Mouse (Mus musculus) liver, adult 2 months (tissue): ENCODE results near the gene Slc30a3. TPM values are rescaled to one million over a fixed set of nuclear protein-coding genes. Genes with fewer than 3 reads are reported as not detected.
"Not testable (repeated sequence)": the region's sequence is repeated elsewhere in the genome, so short reads cannot be mapped to it uniquely, and the experiment has no call there.

Experiments used
- DNase-seq: peaks from one replicate; pipeline ENCODE4 v3.0.0-alpha.2; 2011; ENCODE audit warnings: low read depth, low spot score; ENCODE audit errors: extremely low read depth
- H3K27ac ChIP-seq: fragments of 200-500 bp; replicated peaks from 2 replicates; pipeline ENCODE4 v1.5.1; 2012; ENCODE audit warnings: low read depth, mild to moderate bottlenecking, control low read depth, inconsistent platforms, low read length; ENCODE audit not compliant: insufficient read depth
- H3K27me3 ChIP-seq: fragments of 200-500 bp; 2 replicates; pipeline ENCODE4 v1.6.1; 2012; ENCODE audit warnings: mild to moderate bottlenecking, moderate library complexity, low read length, inconsistent platforms; ENCODE audit not compliant: control insufficient read depth, insufficient read depth
- H3K36me3 ChIP-seq: fragments of 200-500 bp; 2 replicates; pipeline ENCODE4 v1.6.1; 2012; ENCODE audit warnings: low read length, inconsistent platforms; ENCODE audit not compliant: control insufficient read depth, insufficient read depth
- H3K4me1 ChIP-seq: fragments of 200-500 bp; 2 replicates; pipeline ENCODE4 v1.6.1; 2011; ENCODE audit warnings: low read length; ENCODE audit not compliant: control insufficient read depth, insufficient read depth
- H3K4me3 ChIP-seq: fragments of 200-500 bp; 2 replicates; pipeline ENCODE4 v1.5.1; 2011; ENCODE audit warnings: low read depth, mild to moderate bottlenecking, control low read depth, low read length, moderate library complexity; ENCODE audit not compliant: insufficient read depth
- H3K79me2 ChIP-seq: fragments of 200-500 bp; 2 replicates; pipeline ENCODE4 v1.6.1; 2012; ENCODE audit warnings: inconsistent platforms, mild to moderate bottlenecking, low read length, moderate library complexity; ENCODE audit not compliant: control insufficient read depth, insufficient read depth
- H3K9ac ChIP-seq: fragments of 200-500 bp; 2 replicates; pipeline ENCODE4 v1.6.1; 2012; ENCODE audit warnings: low read depth, mild to moderate bottlenecking, control low read depth, inconsistent platforms, low read length
- CTCF ChIP-seq: fragments of 200-500 bp; IDR thresholded peaks from 2 replicates; pipeline ENCODE4 v1.5.1; 2011; ENCODE audit warnings: low read depth, low read length, control low read depth
- POLR2A ChIP-seq: fragments of 200-500 bp; IDR thresholded peaks from 2 replicates; pipeline ENCODE4 v1.6.1; 2011; ENCODE audit warnings: low read length, control low read depth; ENCODE audit not compliant: insufficient read depth; ENCODE audit errors: extremely low read depth
- WGBS: fragments of 180-500 bp; shearing (Covaris S2); methylation state at CpG from one replicate; pipeline ENCODE4 v1.1.7; 2018; 5-methylcytosine and 5-hydroxymethylcytosine counted together
- polyA plus RNA-seq: library from polyadenylated mRNA; depleted of rRNA; stranded (reverse); fragments of >200 nt; gene quantifications from 2 replicates; pipeline ENCODE4 v1.2.3, GENCODE M21; 2012
- total RNA-seq: library from RNA; depleted of rRNA; stranded (reverse); fragments of >200 nt; gene quantifications from 2 replicates; pipeline ENCODE4 v1.2.3, GENCODE M21; 2014

Gene Slc30a3
- total and polyA plus RNA-seq, 2 experiments = 0.37 to 0.97 TPM

- H3K4me1 ChIP-seq = peaks cover 8% of the 10 kb centered on the region; the same call in 1 of the 2 replicates
- peaks cover 8% of the 10 kb centered on the region; the same call in 1 of the 2 replicates for H3K36me3 ChIP-seq
- H3K27ac ChIP-seq = no peak overlapping the region
- no peaks in the 10 kb centered on the region for H3K79me2 ChIP-seq
- WGBS = 41% methylated on average over 19 of the region's 19 CpGs
- peak overlapping the region; percentile 73 for H3K9ac ChIP-seq
- H3K4me3 ChIP-seq = peak overlapping the region; percentile 71
- TF ChIP-seq POLR2A (no peak), CTCF (no peak)
- no peak for DNase-seq
- no peaks in the 10 kb centered on the region for H3K27me3 ChIP-seq
Observed at GRCm38 (mm10) chr5:31055216-31056140, 52.6 kb downstream of the Slc30a3 start.

GRCm38 (mm10) chr5:31054261-31055215 is 53.5 kb downstream of the Slc30a3 start, which contains the start of gene Cad:
TSS of gene Cad (plus strand) at chr5:31054780.
- TF ChIP-seq POLR2A (peak; percentile 67; the same call in 1 of the 2 replicates), CTCF (no peak)
- Histone ChIP-seq H3K36me3 (peaks cover 3% of the 10 kb centered on the region; the same call in 1 of the 2 replicates), H3K27ac (peak within 1 kb of the TSS; percentile 5; the same call in 1 of the 2 replicates), H3K27me3 (no peaks in the 10 kb centered on the region), H3K9ac (peak within 1 kb of the TSS; percentile 73), H3K4me1 (peaks cover 9% of the 10 kb centered on the region), H3K79me2 (no peaks in the 10 kb centered on the region), H3K4me3 (peak within 1 kb of the TSS; percentile 71)
- WGBS = 5% methylated on average over 64 of the region's 64 CpGs
- DNase-seq = peak; percentile 69

DNA sequence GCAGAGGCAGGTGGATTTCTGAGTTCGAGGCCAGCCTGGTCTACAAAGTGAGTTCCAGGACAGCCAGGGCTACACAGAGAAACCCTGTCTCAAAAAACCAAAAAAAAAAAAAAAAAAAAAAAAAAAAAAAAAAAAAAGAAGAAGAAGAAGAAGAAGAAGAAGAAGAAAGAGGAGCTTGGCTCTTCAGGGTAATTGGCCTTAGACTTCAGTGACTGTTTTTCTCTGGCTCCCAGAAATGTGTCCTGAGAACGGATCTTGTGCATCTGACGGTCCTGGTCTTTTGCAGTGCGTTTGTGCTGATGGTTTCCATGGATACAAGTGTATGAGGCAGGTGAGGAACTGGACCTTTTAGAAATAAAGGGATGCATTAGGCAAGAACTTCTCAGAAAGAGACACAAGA is 54.3 kb downstream of the Slc30a3 start:
- H3K4me3 ChIP-seq, H3K36me3 ChIP-seq, H3K27ac ChIP-seq, DNase-seq, H3K79me2 ChIP-seq, H3K27me3 ChIP-seq, H3K4me1 ChIP-seq, H3K9ac ChIP-seq: not testable (repeated sequence)
- 92% methylated on average over 4 of the region's 4 CpGs for WGBS

GRCm38 (mm10) chr5:31050427-31050826 is 57.6 kb downstream of the Slc30a3 start:
- Histone ChIP-seq H3K4me3 (no peak overlapping the region), H3K9ac (no peak overlapping the region), H3K27me3 (no peaks in the 10 kb centered on the region), H3K36me3 (peaks cover 3% of the 10 kb centered on the region; the same call in 1 of the 2 replicates), H3K4me1 (peaks cover 9% of the 10 kb centered on the region), H3K79me2 (no peaks in the 10 kb centered on the region), H3K27ac (no peak overlapping the region)
- no peak for DNase-seq
- TF ChIP-seq CTCF (no peak), POLR2A (no peak)

DNA sequence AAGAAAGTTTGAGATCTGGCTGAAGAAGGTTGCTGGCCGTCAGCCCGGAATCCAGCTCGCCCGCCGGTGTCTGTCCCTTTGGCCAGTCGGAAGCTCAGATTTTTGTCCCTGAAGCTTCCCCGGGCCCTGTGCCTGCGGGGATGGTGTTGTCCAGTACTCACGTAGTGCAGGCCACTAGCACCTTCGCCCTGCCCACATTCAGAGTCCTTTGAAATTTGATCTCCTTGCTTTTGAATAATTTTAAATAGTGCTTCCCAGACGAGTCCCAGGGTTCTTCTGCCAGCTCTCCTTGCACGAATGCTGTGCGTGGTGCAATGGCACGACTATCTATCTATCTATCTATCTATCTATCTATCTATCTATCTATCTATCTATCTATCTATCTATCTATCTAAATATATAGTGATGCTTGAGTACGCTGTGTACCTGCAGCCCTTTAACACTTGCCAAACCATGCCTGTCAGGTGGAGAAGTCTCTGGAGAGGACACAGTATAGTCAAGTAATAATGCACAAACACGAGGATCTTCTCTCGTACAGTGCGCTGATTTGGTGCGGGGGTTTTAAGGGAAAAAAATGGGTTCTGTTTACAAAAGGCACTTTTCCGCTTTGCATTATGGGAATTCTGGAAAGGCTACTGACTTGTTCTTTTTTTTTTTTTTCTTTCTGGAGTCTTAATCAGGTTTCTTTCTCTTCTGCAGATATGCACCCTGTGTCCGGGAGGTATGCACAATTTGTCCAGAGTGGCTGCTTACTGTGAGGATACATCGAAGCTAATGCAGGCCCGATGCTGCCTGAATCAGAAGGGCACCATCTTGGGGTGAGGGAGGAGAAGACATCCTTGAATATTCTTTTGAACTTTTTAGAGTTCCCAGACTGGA is 59.0 kb downstream of the Slc30a3 start, which contains the start of gene Slc5a6:
Gene Slc5a6 (minus strand): TSS at position 162 of the 879 bp plus-strand sequence.
- Histone ChIP-seq H3K4me3 (peak within 1 kb of the TSS; percentile 80), H3K9ac (peak within 1 kb of the TSS; percentile 87), H3K4me1 (peaks cover 2% of the 10 kb centered on the region), H3K36me3 (peaks cover 3% of the 10 kb centered on the region; the same call in 1 of the 2 replicates), H3K79me2 (no peaks in the 10 kb centered on the region), H3K27me3 (no peaks in the 10 kb centered on the region), H3K27ac (peak within 1 kb of the TSS; percentile 96)
- under 1% methylated on average over 23 of the region's 23 CpGs for WGBS
- TF ChIP-seq POLR2A = no peak
- peak; percentile 55; the same call in 1 of the 2 replicates for TF ChIP-seq CTCF
- DNase-seq = peak; percentile 84
